Mouse (Mus musculus) MEL (cell line): Measurements from ENCODE around the gene Vpreb2. TPM values are rescaled to one million over a fixed set of nuclear protein-coding genes. Genes with fewer than 3 reads are reported as not detected.
"Not testable (repeated sequence)": the region's sequence is repeated elsewhere in the genome, so short reads cannot be mapped to it uniquely, and the experiment has no call there.

Experiments used
- DNase-seq: peaks from one replicate; pipeline ENCODE4 v3.0.0; 2011; ENCODE audit warnings: low read depth, low spot score
- H3K27ac ChIP-seq: 2 replicates; pipeline ENCODE4 v1.5.1; 2012; ENCODE audit warnings: low read depth, mild to moderate bottlenecking, control low read depth, low read length, moderate library complexity; ENCODE audit not compliant: control insufficient read depth
- H3K27me3 ChIP-seq, 2 experiments: fragments of 150-350 bp in 1 of 2; sonication (generic) in 1 of 2; 2 replicates each; pipeline ENCODE4 v1.6.1; 2012; ENCODE audit warnings: low read length in 2 of 2, mild to moderate bottlenecking in 2 of 2, improper control_type of control experiment in 1 of 2, moderate library complexity in 1 of 2; ENCODE audit not compliant: insufficient read depth in 2 of 2, control insufficient read depth in 1 of 2
- H3K36me3 ChIP-seq, 2 experiments: 2 replicates each; pipeline ENCODE4 v1.6.1; 2012 to 2014; ENCODE audit warnings: low read length in 2 of 2, improper control_type of control experiment in 1 of 2, inconsistent platforms in 1 of 2, mild to moderate bottlenecking in 1 of 2; ENCODE audit not compliant: insufficient read depth in 2 of 2, control insufficient read depth in 1 of 2
- H3K4me1 ChIP-seq, 2 experiments: fragments of 150-350 bp in 1 of 2; sonication (generic) in 1 of 2; 2 replicates each; pipeline ENCODE4 v1.6.1; 2012; ENCODE audit warnings: low read length in 2 of 2, improper control_type of control experiment in 1 of 2, mild to moderate bottlenecking in 1 of 2; ENCODE audit not compliant: insufficient read depth in 2 of 2, control insufficient read depth in 1 of 2
- H3K4me3 ChIP-seq, 2 experiments: fragments of 150-350 bp in 1 of 2; sonication (generic) in 1 of 2; 2 replicates each; pipeline ENCODE4 v1.5.1; 2012; ENCODE audit warnings: low read depth in 2 of 2, low read length in 2 of 2, mild to moderate bottlenecking in 2 of 2, moderate library complexity in 2 of 2, control low read depth in 1 of 2, improper control_type of control experiment in 1 of 2; ENCODE audit not compliant: control insufficient read depth in 1 of 2, insufficient read depth in 1 of 2
- H3K79me2 ChIP-seq: 2 replicates; pipeline ENCODE4 v1.6.1; 2012; ENCODE audit warnings: mild to moderate bottlenecking, low read length, moderate library complexity; ENCODE audit not compliant: control insufficient read depth, poor library complexity, insufficient read depth
- H3K9ac ChIP-seq: 2 replicates; pipeline ENCODE4 v1.6.1; 2012; ENCODE audit warnings: low read depth, mild to moderate bottlenecking, control low read depth, low read length, moderate library complexity; ENCODE audit not compliant: control insufficient read depth, poor library complexity, severe bottlenecking
- H3K9me3 ChIP-seq: fragments of 150-350 bp; sonication (generic); replicated peaks from 2 replicates; pipeline ENCODE4 v1.6.1; 2012; ENCODE audit warnings: mild to moderate bottlenecking, low read length, improper control_type of control experiment, moderate library complexity; ENCODE audit not compliant: insufficient read depth
- BHLHE40 ChIP-seq: IDR thresholded peaks from 2 replicates; pipeline ENCODE4 v1.6.1; 2012; ENCODE audit warnings: low read depth, mild to moderate bottlenecking, inconsistent platforms, low read length, improper control_type of control experiment, borderline replicate concordance
- CHD1 ChIP-seq: IDR thresholded peaks from 2 replicates; pipeline ENCODE4 v1.6.1; 2012; ENCODE audit warnings: low read depth, mild to moderate bottlenecking, inconsistent platforms, low read length, improper control_type of control experiment
- CHD2 ChIP-seq: IDR thresholded peaks from 2 replicates; pipeline ENCODE4 v1.6.1; 2011; ENCODE audit warnings: low read length, improper control_type of control experiment
- E2F4 ChIP-seq: IDR thresholded peaks from 2 replicates; pipeline ENCODE4 v1.6.1; 2011; ENCODE audit warnings: low read depth, low read length, improper control_type of control experiment, borderline replicate concordance
- ELF1 ChIP-seq: IDR thresholded peaks from 2 replicates; pipeline ENCODE4 v1.6.1; 2014; ENCODE audit warnings: low read depth, mild to moderate bottlenecking, inconsistent platforms, low read length, improper control_type of control experiment, moderate library complexity
- EP300 ChIP-seq, 2 experiments: IDR thresholded peaks; 2 replicates each; pipeline ENCODE4 v1.6.1; 2011; ENCODE audit warnings: improper control_type of control experiment in 2 of 2, low read length in 2 of 2, low read depth in 1 of 2, mild to moderate bottlenecking in 1 of 2
- MAFK ChIP-seq: IDR thresholded peaks from 2 replicates; pipeline ENCODE4 v1.6.1; 2011; ENCODE audit warnings: low read depth, mild to moderate bottlenecking, low read length, improper control_type of control experiment, borderline replicate concordance
- MEF2A ChIP-seq: IDR thresholded peaks from 2 replicates; pipeline ENCODE4 v1.6.1; 2014; ENCODE audit warnings: low read depth, mild to moderate bottlenecking, inconsistent platforms, low read length, improper control_type of control experiment; ENCODE audit not compliant: poor library complexity, insufficient replicate concordance, severe bottlenecking; ENCODE audit errors: extremely low read depth
- MYB ChIP-seq: IDR thresholded peaks from 2 replicates; pipeline ENCODE4 v1.6.1; 2011; ENCODE audit warnings: mild to moderate bottlenecking, low read depth, low read length, improper control_type of control experiment
- MYC ChIP-seq: IDR thresholded peaks from 2 replicates; pipeline ENCODE4 v1.6.1; 2011; ENCODE audit warnings: low read depth, mild to moderate bottlenecking, low read length, improper control_type of control experiment, moderate library complexity
- NELFE ChIP-seq: IDR thresholded peaks from 2 replicates; pipeline ENCODE4 v1.6.1; 2011; ENCODE audit warnings: low read depth, low read length, improper control_type of control experiment
- POLR2AphosphoS2 ChIP-seq: IDR thresholded peaks from 2 replicates; pipeline ENCODE4 v1.6.1; 2011; ENCODE audit warnings: low read length, improper control_type of control experiment
- POLR2AphosphoS5 ChIP-seq: IDR thresholded peaks from 2 replicates; pipeline ENCODE4 v1.6.1; 2012; ENCODE audit warnings: low read depth, borderline replicate concordance, mild to moderate bottlenecking, inconsistent platforms, low read length, moderate library complexity, mixed read lengths
- SIN3A ChIP-seq: IDR thresholded peaks from 2 replicates; pipeline ENCODE4 v1.6.1; 2012; ENCODE audit warnings: low read length, improper control_type of control experiment, inconsistent platforms
- SMC3 ChIP-seq: IDR thresholded peaks from 2 replicates; pipeline ENCODE4 v1.6.1; 2011; ENCODE audit warnings: low read depth, low read length, improper control_type of control experiment
- TCF12 ChIP-seq: IDR thresholded peaks from 2 replicates; pipeline ENCODE4 v1.6.1; 2014; ENCODE audit warnings: low read depth, mild to moderate bottlenecking, inconsistent platforms, low read length, improper control_type of control experiment, moderate library complexity
- UBTF ChIP-seq: IDR thresholded peaks from 2 replicates; pipeline ENCODE4 v1.6.1; 2012; ENCODE audit warnings: low read depth, mild to moderate bottlenecking, inconsistent platforms, low read length, improper control_type of control experiment, moderate library complexity, borderline replicate concordance; ENCODE audit not compliant: insufficient read depth
- USF1 ChIP-seq: IDR thresholded peaks from 2 replicates; pipeline ENCODE4 v1.6.1; 2014; ENCODE audit warnings: low read depth, mild to moderate bottlenecking, inconsistent platforms, low read length, improper control_type of control experiment, moderate library complexity
- USF2 ChIP-seq, 2 experiments: IDR thresholded peaks; 2 replicates each; pipeline ENCODE4 v1.6.1; 2011 to 2012; ENCODE audit warnings: improper control_type of control experiment in 2 of 2, low read length in 2 of 2, borderline replicate concordance in 1 of 2, inconsistent platforms in 1 of 2, low read depth in 1 of 2, mild to moderate bottlenecking in 1 of 2; ENCODE audit not compliant: insufficient read depth in 1 of 2
- ZMIZ1 ChIP-seq: IDR thresholded peaks from 2 replicates; pipeline ENCODE4 v1.6.1; 2012; ENCODE audit warnings: low read depth, mild to moderate bottlenecking, inconsistent platforms, low read length, improper control_type of control experiment, moderate library complexity
- polyA plus RNA-seq, 2 experiments: library from polyadenylated mRNA; stranded (reverse) in 1 of 2; unstranded in 1 of 2; fragments of >175 nt in 1 of 2; fragments of >200 nt in 1 of 2; gene quantifications; 2 replicates each; pipeline versions ENCODE4 v1.2.1 to v1.2.4; 2012; ENCODE audit warnings: low replicate concordance in 2 of 2, low read depth in 1 of 2; ENCODE audit not compliant: insufficient read length in 2 of 2, insufficient read depth in 1 of 2, missing spikeins in 1 of 2
- total RNA-seq: library from RNA; depleted of rRNA; stranded (reverse); fragments of 300-350 nt; gene quantifications from 2 replicates; pipeline ENCODE4 v1.2.3, GENCODE M21; 2012

The Vpreb2 gene
- total and polyA plus RNA-seq, 3 experiments, result not detected

- no peaks in the 10 kb centered on the region for H3K36me3 ChIP-seq
- H3K79me2 ChIP-seq, result no peaks in the 10 kb centered on the region
- H3K27ac ChIP-seq, result no peak overlapping the region
- H3K4me3 ChIP-seq, result no peak overlapping the region
- H3K4me1 ChIP-seq, result no peaks in the 10 kb centered on the region
- peaks cover 9 to 16% of the 10 kb centered on the region in 2 experiments for H3K27me3 ChIP-seq
- H3K9me3 ChIP-seq, result no peaks in the 10 kb centered on the region
- TF ChIP-seq SMC3, result no peak
- no peak for TF ChIP-seq MEF2A
- no peak for TF ChIP-seq MAFK
- no peak for TF ChIP-seq ELF1
- no peak for TF ChIP-seq CHD1
- no peak for TF ChIP-seq BHLHE40
- no peak for TF ChIP-seq MYC
- TF ChIP-seq USF2 (IDR thresholded peaks at IDR 0.05; ENCODE audit: borderline replicate concordance in 1 of 2, insufficient read depth in 1 of 2, low read depth in 1 of 2, low read length in 2 of 2), result no peak
- TF ChIP-seq UBTF, result no peak
- no peak for TF ChIP-seq USF1
- TF ChIP-seq ZMIZ1, result no peak
- TF ChIP-seq MYB, result no peak
- no peak for TF ChIP-seq EP300 (IDR thresholded peaks at IDR 0.05; ENCODE audit: low read depth in 1 of 2, low read length in 2 of 2)
- no peak for TF ChIP-seq TCF12
- no peak for TF ChIP-seq POLR2AphosphoS5
- no peak for TF ChIP-seq POLR2AphosphoS2
- no peak for TF ChIP-seq SIN3A
- TF ChIP-seq NELFE, result no peak
- no peak for TF ChIP-seq CHD2
- TF ChIP-seq E2F4, result no peak
- H3K9ac ChIP-seq, result no peak overlapping the region
- no peak for DNase-seq
Observed at GRCm38 (mm10) chr16:18011101-18011500, 30.9 kb downstream of the Vpreb2 start.

- not testable (repeated sequence) for H3K27me3 ChIP-seq, H3K9me3 ChIP-seq, H3K4me1 ChIP-seq, H3K79me2 ChIP-seq, H3K27ac ChIP-seq, H3K9ac ChIP-seq, H3K36me3 ChIP-seq, H3K4me3 ChIP-seq, DNase-seq
Observed at GRCm38 (mm10) chr16:18016482-18016881, 36.3 kb downstream of the Vpreb2 start.
